Mouse (Mus musculus) kidney, embryonic 15.5 days (tissue): ENCODE results near the gene Zfp334. TPM values are rescaled to one million over a fixed set of nuclear protein-coding genes. Genes with fewer than 3 reads are reported as not detected.
A peak's percentile ranks its signal among the peaks of the same experiment; 100 is the strongest.

Experiments used
- ATAC-seq: fragments of 200-750 bp; cut with Nextera tagmentation; replicated peaks from 2 replicates; pipeline ENCODE4 v1.8.0; 2017; ENCODE audit warnings: moderate TSS enrichment; ENCODE audit not compliant: low FRiP score
- H3K27ac ChIP-seq: fragments of 300-500 bp; sonication (generic); 2 replicates; pipeline ENCODE4 v1.5.1; 2015; ENCODE audit warnings: mild to moderate bottlenecking, inconsistent platforms
- H3K27me3 ChIP-seq: fragments of 300-500 bp; sonication (generic); 2 replicates; pipeline ENCODE4 v1.6.1; 2015; ENCODE audit warnings: inconsistent platforms
- H3K36me3 ChIP-seq: fragments of 300-500 bp; sonication (generic); 2 replicates; pipeline ENCODE4 v1.6.1; 2015; ENCODE audit warnings: inconsistent platforms
- H3K4me1 ChIP-seq: fragments of 300-500 bp; sonication (generic); 2 replicates; pipeline ENCODE4 v1.6.1; 2015; ENCODE audit warnings: inconsistent platforms
- H3K4me2 ChIP-seq: fragments of 300-500 bp; sonication (generic); 2 replicates; pipeline ENCODE4 v1.6.1; 2015; ENCODE audit warnings: moderate library complexity, mild to moderate bottlenecking, inconsistent platforms
- H3K4me3 ChIP-seq: fragments of 300-500 bp; sonication (generic); replicated peaks from 2 replicates; pipeline ENCODE4 v1.5.1; 2015; ENCODE audit warnings: mild to moderate bottlenecking, inconsistent platforms
- H3K9ac ChIP-seq: fragments of 300-500 bp; sonication (generic); 2 replicates; pipeline ENCODE4 v1.6.1; 2015; ENCODE audit warnings: mild to moderate bottlenecking, inconsistent platforms
- H3K9me3 ChIP-seq: fragments of 300-500 bp; sonication (generic); replicated peaks from 2 replicates; pipeline ENCODE4 v1.6.1; 2016; ENCODE audit warnings: inconsistent platforms
- whole genome bisulfite sequencing: fragments of 180-500 bp; shearing (Covaris S2); methylation state at CpG from one replicate; pipeline ENCODE4 v1.1.7; 2015; ENCODE audit warnings: mixed read lengths; 5-methylcytosine and 5-hydroxymethylcytosine counted together
- polyA plus RNA-seq: library from polyadenylated mRNA; unstranded; fragments of >200 nt; fragmentation: Nextera tagmentation; extraction: Ambion mirVana; gene quantifications from 2 replicates; pipeline ENCODE4 v1.2.1, GENCODE M21; 2015

Zfp334 gene
- polyA plus RNA-seq, 1 experiment from 2014 or later = 9.1 TPM

DNA sequence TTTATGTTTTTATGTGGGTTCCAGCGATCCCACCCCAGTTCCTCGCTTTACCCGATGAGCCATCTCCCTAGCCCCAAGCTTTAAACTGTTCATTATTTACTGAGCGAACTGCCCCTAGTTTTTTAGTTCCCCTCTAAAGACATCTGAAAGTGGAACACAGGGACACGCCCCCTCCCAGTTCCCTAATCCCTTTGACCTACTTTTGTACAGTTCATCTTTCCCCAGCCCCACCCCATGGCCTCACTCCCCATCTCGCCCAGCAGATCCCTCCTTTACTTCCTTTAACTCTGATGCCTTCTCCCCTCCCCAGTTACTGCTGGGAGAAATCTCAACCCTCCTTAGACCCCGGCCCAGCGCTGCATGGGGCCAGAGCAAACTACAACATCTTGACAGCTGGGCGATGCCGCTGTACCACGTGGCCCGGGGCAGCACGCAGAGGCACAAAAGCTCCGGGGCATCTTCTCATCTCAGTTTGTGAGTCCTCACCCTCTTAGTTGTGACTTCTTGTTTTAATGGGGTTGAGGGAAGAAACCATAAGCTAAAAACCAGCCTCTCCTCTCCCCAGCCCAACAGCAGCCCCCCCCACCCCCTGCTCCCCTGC lies 55.3 kb downstream of the Zfp334 start:
- peaks cover 10% of the 10 kb centered on the region for H3K4me1 ChIP-seq
- H3K27me3 ChIP-seq = no peaks in the 10 kb centered on the region
- H3K4me3 ChIP-seq = no peak overlapping the region
- no peak overlapping the region for H3K4me2 ChIP-seq
- ATAC-seq = no peak
- H3K27ac ChIP-seq = no peak overlapping the region
- H3K36me3 ChIP-seq = no peaks in the 10 kb centered on the region
- no peak overlapping the region for H3K9ac ChIP-seq
- WGBS = 53% methylated on average over 14 of the region's 14 CpGs
- H3K9me3 ChIP-seq = 0 out of 2 replicates have a peak, but pooled peaks cover 5% of the 10 kb centered on the region

DNA sequence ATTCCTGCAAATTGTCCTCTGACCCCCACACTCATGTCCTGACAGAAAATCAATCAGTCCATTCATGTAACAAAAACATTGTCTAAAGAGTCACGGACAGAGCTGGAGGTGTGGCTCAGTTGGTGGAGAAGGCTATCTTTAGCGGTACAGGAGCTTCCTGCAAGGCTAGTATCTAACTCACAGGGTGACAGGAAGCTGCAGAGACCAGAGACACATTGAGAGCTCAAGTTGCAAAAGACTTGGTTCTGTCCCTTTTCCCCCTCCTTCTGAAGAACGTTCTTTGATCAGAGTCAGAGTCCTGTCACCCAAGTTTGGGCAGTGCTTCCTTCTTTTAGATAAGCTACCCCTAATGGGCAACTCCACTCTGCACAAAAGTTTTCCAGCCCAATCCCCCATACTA lies 58.4 kb downstream of the Zfp334 start:
- H3K4me2 ChIP-seq = no peak overlapping the region
- 35% methylated on average over 3 of the region's 3 CpGs for WGBS
- H3K27ac ChIP-seq = no peak overlapping the region
- no peak overlapping the region for H3K9ac ChIP-seq
- no peak for ATAC-seq
- H3K4me1 ChIP-seq = peaks cover 21% of the 10 kb centered on the region
- H3K9me3 ChIP-seq = 0 out of 2 replicates have a peak, but pooled peaks cover 5% of the 10 kb centered on the region
- H3K4me3 ChIP-seq = no peak overlapping the region
- no peaks in the 10 kb centered on the region for H3K27me3 ChIP-seq
- H3K36me3 ChIP-seq = no peaks in the 10 kb centered on the region

DNA sequence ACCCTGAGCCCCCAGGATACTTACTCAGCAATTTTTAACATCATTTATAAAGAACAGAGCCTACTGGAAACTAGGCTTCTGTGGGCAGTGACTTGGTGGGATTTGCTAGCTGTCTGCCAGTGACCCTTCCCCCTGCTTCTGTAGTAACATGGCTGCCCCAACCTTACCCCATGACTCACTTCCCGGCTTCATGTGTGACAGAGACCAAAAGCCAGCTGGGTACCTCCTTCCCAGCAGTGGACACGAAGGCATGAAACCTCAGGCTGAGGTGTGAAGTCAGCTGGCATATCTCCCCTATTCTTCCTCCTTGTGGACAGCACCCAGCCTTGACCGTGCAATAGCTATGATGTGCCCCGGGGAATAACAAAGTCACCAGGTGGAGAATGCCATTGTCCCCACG lies 59.3 kb downstream of the Zfp334 start:
- no peak overlapping the region for H3K27ac ChIP-seq
- H3K27me3 ChIP-seq = no peaks in the 10 kb centered on the region
- H3K4me2 ChIP-seq = no peak overlapping the region
- 0 out of 2 replicates have a peak, but pooled peaks cover 5% of the 10 kb centered on the region for H3K9me3 ChIP-seq
- WGBS = 72% methylated on average over 5 of the region's 5 CpGs
- no peak for ATAC-seq
- no peaks in the 10 kb centered on the region for H3K36me3 ChIP-seq
- peaks cover 31% of the 10 kb centered on the region for H3K4me1 ChIP-seq
- no peak overlapping the region for H3K4me3 ChIP-seq
- no peak overlapping the region for H3K9ac ChIP-seq

DNA sequence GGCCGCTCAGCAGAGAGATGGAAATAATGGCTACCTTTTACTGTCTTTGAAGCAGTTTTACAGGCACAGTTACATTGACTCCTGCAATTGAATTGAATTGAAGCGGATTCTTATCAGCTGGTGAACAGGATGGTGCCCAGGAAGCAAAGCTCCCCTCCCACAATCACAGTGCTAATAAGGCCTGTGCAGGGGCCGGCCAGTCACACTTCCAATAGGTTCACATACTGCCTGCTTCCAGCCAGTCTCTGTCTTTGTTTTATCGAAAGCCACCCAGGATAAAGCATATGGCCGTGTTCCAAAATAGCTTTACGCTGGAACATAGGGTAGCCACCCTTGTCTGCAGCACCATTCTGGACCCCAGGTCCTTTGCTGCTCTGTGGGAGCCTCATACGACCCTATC lies 60.7 kb downstream of the Zfp334 start:
- H3K36me3 ChIP-seq = no peaks in the 10 kb centered on the region
- peak overlapping the region; percentile 88 for H3K4me3 ChIP-seq
- WGBS = 43% methylated on average over 7 of the region's 7 CpGs
- H3K27me3 ChIP-seq = no peaks in the 10 kb centered on the region
- H3K9me3 ChIP-seq = 0 out of 2 replicates have a peak, but pooled peaks cover 5% of the 10 kb centered on the region
- peaks cover 44% of the 10 kb centered on the region for H3K4me1 ChIP-seq
- H3K27ac ChIP-seq = peak overlapping the region; percentile 83; the same call in 1 of the 2 replicates
- no peak overlapping the region for H3K9ac ChIP-seq
- peak overlapping the region; percentile 94 for H3K4me2 ChIP-seq
- no peak for ATAC-seq

DNA sequence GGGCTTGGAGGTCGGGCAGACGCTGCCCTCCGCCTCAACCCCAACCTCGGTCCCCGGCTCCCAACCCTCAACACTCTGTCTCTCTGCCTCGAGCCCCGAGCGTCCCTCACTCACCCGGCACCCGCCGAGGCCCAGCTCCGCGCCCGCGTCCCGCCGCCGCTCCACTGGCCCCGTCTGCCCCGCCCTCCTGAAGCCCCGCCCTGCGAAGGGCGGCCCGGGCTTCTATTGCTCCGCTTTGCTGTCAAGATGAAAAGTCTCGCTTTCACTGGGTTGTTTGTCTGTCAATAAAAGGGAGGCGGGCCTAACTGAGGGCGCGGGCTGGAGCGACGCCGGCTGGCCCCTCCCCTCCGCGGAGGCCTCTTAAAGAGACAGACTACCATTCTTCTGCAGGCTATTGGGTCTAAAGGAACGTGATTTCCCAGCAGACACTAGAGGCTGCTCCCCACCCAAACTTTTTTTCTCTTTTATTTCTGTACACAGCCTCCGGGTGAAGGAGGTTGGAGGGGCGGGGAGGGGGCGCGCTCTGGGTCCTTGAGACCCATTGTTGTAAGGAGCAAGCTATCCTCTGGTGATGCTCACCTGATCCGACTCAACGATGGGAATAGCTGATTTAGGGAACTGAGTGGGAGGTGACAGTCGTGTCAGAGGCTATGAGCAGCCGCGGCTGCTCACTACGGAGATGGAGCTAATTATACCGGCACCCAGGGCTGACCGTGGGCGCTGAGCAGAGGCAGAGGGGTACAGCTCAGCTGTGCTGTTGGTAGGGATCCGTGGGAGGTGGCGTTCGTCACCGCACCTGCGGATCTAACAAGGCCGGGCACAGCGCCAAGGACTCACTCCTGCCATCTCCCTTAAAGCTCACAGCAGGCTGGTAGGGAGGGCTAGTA lies 61.5 kb downstream of the Zfp334 start, which contains the start of gene Elmo2:
TSS of gene Elmo2 (minus strand) at position 176 of the 887 bp plus-strand sequence.
- Histone ChIP-seq H3K36me3 (no peaks in the 10 kb centered on the region), H3K27me3 (no peaks in the 10 kb centered on the region), H3K9me3 (0 out of 2 replicates have a peak, but pooled peaks cover 5% of the 10 kb centered on the region), H3K4me1 (peaks cover 53% of the 10 kb centered on the region), H3K4me3 (peak within 1 kb of the TSS; percentile 88), H3K9ac (peak within 1 kb of the TSS; percentile 91), H3K4me2 (peak within 1 kb of the TSS; percentile 94), H3K27ac (peak within 1 kb of the TSS; percentile 83)
- under 1% methylated on average over 55 of the region's 55 CpGs for WGBS
- ATAC-seq = peak; percentile 96

DNA sequence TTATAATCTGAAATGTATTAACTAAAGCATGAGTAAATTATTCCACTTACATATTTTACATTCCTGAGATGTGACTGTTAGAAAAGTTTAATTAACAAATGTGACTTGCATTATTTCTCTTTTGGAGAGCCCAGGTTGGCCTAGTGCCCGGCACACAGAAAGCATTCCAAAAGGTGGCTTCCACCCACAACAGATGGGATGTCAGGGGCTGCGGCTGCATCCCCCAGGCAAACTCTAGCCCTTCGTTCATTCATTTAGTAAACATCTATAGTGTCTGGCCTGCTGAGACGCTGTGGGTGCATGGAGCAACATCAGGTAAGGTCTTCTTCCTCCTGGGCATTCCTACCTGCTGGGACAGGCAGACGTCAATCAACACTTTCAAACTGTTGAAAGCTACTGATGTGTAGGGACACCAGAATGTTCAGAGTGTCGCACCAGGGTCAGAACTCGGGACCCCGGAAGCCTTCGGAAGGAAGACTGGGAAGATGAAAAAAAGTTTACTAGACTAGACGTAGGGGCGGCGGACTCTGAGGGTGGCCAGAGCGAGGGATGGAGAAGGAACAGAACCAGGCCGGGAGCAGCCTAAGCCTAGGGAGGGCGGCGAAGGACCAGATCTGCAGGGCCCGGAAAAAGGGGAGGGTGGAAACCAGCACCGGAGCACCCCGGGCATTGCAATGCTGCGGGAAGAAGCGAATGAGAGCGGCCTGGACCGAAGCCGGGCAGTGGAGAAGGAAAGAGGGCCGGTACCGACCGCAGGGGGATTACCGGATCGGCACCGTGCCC lies 62.3 kb downstream of the Zfp334 start:
- no peaks in the 10 kb centered on the region for H3K36me3 ChIP-seq
- peaks cover 61% of the 10 kb centered on the region for H3K4me1 ChIP-seq
- H3K27ac ChIP-seq = peak overlapping the region; percentile 64
- peak overlapping the region; percentile 91 for H3K9ac ChIP-seq
- H3K4me3 ChIP-seq = peak overlapping the region; percentile 88
- H3K9me3 ChIP-seq = no peaks in the 10 kb centered on the region
- WGBS = under 1% methylated on average over 30 of the region's 30 CpGs
- ATAC-seq = peak; percentile 40
- no peaks in the 10 kb centered on the region for H3K27me3 ChIP-seq
- peak overlapping the region; percentile 94 for H3K4me2 ChIP-seq

Other genes with a start within 250 kb of the Zfp334 start
- 0.78 and 1.1 TPM in 2 replicates for gene Cdh22, start 153.4 kb downstream of the Zfp334 start, polyA plus RNA-seq
- gene Slc35c2, start 100.4 kb downstream of the Zfp334 start, polyA plus RNA-seq = 53.7 and 54.6 TPM in 2 replicates
- 71.3 and 82.3 TPM in 2 replicates for gene Elmo2, start 61.8 kb downstream of the Zfp334 start, polyA plus RNA-seq
- 1.1 TPM in 2 replicates for gene Zfp663, start 19.5 kb downstream of the Zfp334 start, polyA plus RNA-seq
- 0.16 and 0.69 TPM in 2 replicates for gene Ocstamp, start 12.1 kb upstream of the Zfp334 start, polyA plus RNA-seq
- gene Slc13a3, start 85.0 kb upstream of the Zfp334 start, polyA plus RNA-seq = 2.6 and 3.4 TPM in 2 replicates
- 36.3 and 37.2 TPM in 2 replicates for gene Trp53rka, start 105.1 kb upstream of the Zfp334 start, polyA plus RNA-seq
- 6.9 and 7.2 TPM in 2 replicates for gene Slc2a10, start 115.5 kb upstream of the Zfp334 start, polyA plus RNA-seq
- 6.6 and 6.9 TPM in 2 replicates for gene Eya2, start 206.8 kb upstream of the Zfp334 start, polyA plus RNA-seq